Mouse (Mus musculus): Measurements from ENCODE around the gene Scamp2. TPM values are rescaled to one million over a fixed set of nuclear protein-coding genes. Genes with fewer than 3 reads are reported as not detected.

Gene Scamp2
- polyA plus RNA-seq, 1 experiment = 35.5 TPM

DNA sequence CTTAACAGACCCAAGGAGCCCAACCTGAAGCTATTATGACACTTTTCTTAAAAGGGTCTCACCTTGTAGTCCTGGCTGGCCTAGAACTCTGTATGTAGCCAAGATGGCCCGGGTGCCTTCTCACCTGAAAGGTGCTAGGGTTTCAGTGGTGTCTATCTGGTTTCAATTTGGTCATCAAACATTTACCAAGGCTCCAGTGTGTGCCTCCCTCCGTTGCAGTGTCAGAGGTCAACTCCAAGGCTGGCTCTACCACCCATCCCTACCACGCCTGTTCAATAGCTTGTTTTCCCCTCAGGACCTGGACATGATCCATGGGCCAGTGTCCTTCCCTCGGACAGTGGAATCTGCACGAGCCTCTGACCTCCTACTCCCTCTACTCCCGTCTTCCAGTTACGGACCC is 63.6 kb downstream of the Scamp2 start:
- TF ChIP-seq POLR2A (IDR thresholded peaks at IDR 0.05; ENCODE audit: borderline replicate concordance, insufficient read depth, low read length) (no peak), CTCF (IDR thresholded peaks at IDR 0.05; ENCODE audit: borderline replicate concordance, insufficient read depth, low read depth, low read length) (no peak)
- H3K27me3 ChIP-seq (ENCODE audit: control insufficient read depth, insufficient read depth, low read length) = no peaks in the 10 kb centered on the region
- peaks cover 29% of the 10 kb centered on the region for H3K4me1 ChIP-seq (ENCODE audit: control insufficient read depth, insufficient read depth, low read length)
- no peak overlapping the region for H3K27ac ChIP-seq (ENCODE audit: insufficient read depth, low read length)
- H3K4me3 ChIP-seq (replicated peaks; ENCODE audit: insufficient read depth, low read depth, low read length) = no peak overlapping the region
- DNase-seq = no peak
- WGBS = 89% methylated on average over 7 of the region's 7 CpGs

DNA sequence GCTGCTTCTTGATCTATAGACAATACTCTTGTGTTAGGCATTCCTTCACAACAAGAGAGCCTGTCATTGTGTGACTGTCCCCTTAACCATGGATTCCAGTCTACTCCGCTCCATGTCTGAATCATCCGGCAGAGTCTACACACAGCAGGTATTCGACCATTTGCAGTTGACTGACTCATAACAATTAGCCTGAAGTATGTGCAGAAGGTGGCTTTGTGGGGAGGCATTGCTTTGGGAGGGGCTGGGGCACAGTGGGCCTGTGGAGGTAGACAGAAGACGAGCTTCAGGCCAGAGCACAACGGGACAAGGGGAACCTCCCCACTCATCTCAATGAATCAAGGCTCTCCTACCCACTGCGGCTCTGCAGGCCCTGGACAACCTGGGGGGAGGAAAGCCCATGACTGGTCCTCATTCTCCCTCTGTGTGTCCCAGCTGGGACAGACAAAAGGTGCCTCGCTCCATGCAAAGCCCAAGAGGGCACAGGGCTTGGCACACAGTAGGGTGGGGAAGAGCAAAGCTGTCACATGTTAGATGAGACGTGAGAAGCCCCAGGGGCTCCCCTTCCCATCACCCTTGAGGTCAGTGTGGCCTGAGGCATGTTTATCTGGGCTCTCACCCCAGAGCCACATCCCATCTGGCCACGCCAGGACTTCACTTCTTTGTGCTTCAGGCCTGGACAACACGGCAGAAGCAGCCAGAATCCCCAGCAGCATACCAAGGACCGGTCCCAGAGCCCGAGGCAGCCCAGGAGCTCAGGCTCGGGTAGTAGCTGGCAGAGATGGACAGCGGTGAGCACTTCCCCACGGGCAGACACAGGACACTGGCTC is 65.1 kb downstream of the Scamp2 start:
- TF ChIP-seq POLR2A (IDR thresholded peaks at IDR 0.05; ENCODE audit: borderline replicate concordance, insufficient read depth, low read length) (no peak), CTCF (IDR thresholded peaks at IDR 0.05; ENCODE audit: borderline replicate concordance, insufficient read depth, low read depth, low read length) (no peak)
- H3K27ac ChIP-seq (ENCODE audit: insufficient read depth, low read length) = peak overlapping the region; percentile 14; the same call in 1 of the 2 replicates
- WGBS = 20% methylated on average over 15 of the region's 15 CpGs

DNA sequence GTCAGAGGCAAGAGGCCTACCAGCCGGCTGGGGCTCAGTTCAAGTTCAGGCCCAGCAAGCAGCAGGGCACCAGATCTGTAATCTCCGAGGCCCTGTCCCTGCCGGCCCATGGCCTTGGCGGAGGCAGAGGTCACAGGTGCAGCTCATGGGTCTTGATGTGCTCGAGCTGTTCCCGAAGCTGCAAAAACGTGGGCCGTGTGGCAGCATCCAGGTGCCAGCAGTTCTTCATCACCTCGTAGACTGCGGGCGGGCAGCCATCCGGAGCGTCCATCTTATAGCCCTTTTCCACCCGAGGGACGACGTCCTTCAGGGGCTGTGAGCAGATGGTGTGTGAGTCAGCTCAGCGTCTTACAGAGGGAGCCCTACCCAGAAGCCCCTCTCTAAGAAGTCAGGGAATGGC is 66.4 kb downstream of the Scamp2 start:
- Histone ChIP-seq H3K27ac (ENCODE audit: insufficient read depth, low read length) (no peak overlapping the region), H3K4me1 (ENCODE audit: control insufficient read depth, insufficient read depth, low read length) (peaks cover 29% of the 10 kb centered on the region), H3K4me3 (replicated peaks; ENCODE audit: insufficient read depth, low read depth, low read length) (no peak overlapping the region), H3K27me3 (ENCODE audit: control insufficient read depth, insufficient read depth, low read length) (no peaks in the 10 kb centered on the region)
- TF ChIP-seq POLR2A (IDR thresholded peaks at IDR 0.05; ENCODE audit: borderline replicate concordance, insufficient read depth, low read length) = no peak
- TF ChIP-seq CTCF (IDR thresholded peaks at IDR 0.05; ENCODE audit: borderline replicate concordance, insufficient read depth, low read depth, low read length) = no peak
- WGBS = 78% methylated on average over 17 of the region's 17 CpGs
- DNase-seq = no peak

More for the DNA sequence above, 65.1 kb downstream of the Scamp2 start:
- H3K27me3 ChIP-seq (ENCODE audit: control insufficient read depth, insufficient read depth, low read length) = no peaks in the 10 kb centered on the region
- H3K4me3 ChIP-seq (replicated peaks; ENCODE audit: insufficient read depth, low read depth, low read length) = no peak overlapping the region
- H3K4me1 ChIP-seq (ENCODE audit: control insufficient read depth, insufficient read depth, low read length) = peaks cover 29% of the 10 kb centered on the region
- peak; percentile 47 to 77 for DNase-seq

DNA sequence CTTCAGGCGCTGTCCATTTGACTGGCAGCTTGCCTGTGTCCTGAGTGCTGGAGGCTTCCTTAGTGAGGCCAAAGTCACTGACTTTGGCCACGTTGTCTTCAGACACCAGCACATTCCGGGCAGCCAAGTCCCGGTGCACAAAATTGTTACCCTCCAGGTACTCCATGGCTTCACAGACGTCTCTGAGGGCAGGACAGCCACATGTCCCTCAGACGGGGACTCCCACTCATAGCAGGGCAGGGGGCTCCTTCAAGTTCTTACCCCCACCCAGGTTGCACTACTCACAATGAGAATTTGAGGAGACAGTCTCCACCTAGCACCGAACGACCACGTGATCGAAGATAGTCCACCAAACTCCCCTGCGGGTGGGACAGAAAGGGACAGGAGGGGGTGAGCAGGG is 67.1 kb downstream of the Scamp2 start:
- whole genome bisulfite sequencing = 91% methylated on average over 11 of the region's 11 CpGs
- DNase-seq = no peak
- no peaks in the 10 kb centered on the region for H3K27me3 ChIP-seq (ENCODE audit: control insufficient read depth, insufficient read depth, low read length)
- no peak for TF ChIP-seq CTCF (IDR thresholded peaks at IDR 0.05; ENCODE audit: borderline replicate concordance, insufficient read depth, low read depth, low read length)
- H3K27ac ChIP-seq (ENCODE audit: insufficient read depth, low read length) = no peak overlapping the region
- no peak overlapping the region for H3K4me3 ChIP-seq (replicated peaks; ENCODE audit: insufficient read depth, low read depth, low read length)
- H3K4me1 ChIP-seq (ENCODE audit: control insufficient read depth, insufficient read depth, low read length) = peaks cover 29% of the 10 kb centered on the region

DNA sequence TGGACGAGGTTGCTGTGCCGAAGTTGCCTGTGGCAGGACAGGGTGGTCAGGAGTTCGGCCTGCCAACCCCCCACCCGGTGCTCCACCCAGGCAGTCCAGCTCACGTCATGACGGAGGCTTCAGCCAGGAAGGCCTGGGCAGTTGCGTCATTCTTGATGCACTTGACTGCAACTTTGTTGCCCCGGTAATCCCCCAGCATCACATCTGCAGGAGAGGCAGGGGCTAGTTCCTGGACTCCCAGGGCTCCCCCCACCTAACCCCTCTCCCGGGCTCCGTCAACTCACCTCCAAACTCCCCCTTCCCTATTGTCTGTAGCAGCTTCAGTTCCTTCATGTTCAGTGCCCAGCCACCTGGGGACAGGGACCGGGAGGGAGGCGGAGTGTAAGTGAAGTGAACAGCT is 68.0 kb downstream of the Scamp2 start:
- WGBS = 89% methylated on average over 12 of the region's 12 CpGs
- peaks cover 32% of the 10 kb centered on the region for H3K4me1 ChIP-seq (ENCODE audit: control insufficient read depth, insufficient read depth, low read length)
- H3K27ac ChIP-seq (ENCODE audit: insufficient read depth, low read length) = no peak overlapping the region
- no peak for DNase-seq
- H3K4me3 ChIP-seq (replicated peaks; ENCODE audit: insufficient read depth, low read depth, low read length) = no peak overlapping the region
- TF ChIP-seq CTCF (IDR thresholded peaks at IDR 0.05; ENCODE audit: borderline replicate concordance, insufficient read depth, low read depth, low read length) (no peak), POLR2A (IDR thresholded peaks at IDR 0.05; ENCODE audit: borderline replicate concordance, insufficient read depth, low read length) (no peak)
- no peaks in the 10 kb centered on the region for H3K27me3 ChIP-seq (ENCODE audit: control insufficient read depth, insufficient read depth, low read length)

DNA sequence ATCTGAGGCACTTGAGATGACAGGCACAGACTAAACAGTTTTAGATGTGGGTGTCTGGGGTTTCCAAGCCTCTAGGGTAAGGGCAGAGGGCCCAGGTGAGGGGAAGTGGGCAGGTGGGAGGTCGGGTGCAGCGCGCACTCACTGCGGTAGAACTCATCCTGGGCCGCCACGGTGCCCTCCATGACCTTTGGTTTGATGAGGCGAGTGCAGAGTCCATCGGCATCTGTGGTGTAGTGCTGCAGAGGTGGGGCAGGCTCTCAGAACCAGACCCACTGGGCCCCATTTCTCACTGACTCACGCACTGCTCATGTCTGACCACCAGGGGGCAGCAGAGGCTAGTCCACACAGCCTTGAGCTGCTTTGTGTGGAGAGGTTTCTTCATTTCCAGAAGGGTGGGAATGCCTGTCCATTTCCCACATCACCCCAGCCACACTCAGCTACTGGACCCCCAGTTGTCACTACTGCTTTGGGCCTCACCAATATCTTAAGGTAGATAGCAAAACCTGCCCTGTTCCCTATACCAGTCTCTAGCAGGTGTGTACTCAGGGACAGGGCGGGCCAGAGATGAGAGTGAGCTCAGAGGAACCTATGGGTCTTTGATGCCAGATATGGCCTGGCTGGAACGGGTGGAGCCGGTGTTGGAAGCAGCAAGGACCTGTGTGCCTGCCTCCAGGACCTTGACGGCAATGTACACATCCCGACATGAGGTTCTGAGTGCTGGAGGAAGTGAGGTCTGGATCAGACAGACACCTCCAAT is 68.6 kb downstream of the Scamp2 start:
- no peaks in the 10 kb centered on the region for H3K27me3 ChIP-seq (ENCODE audit: control insufficient read depth, insufficient read depth, low read length)
- H3K4me3 ChIP-seq (replicated peaks; ENCODE audit: insufficient read depth, low read depth, low read length) = no peak overlapping the region
- no peak for TF ChIP-seq POLR2A (IDR thresholded peaks at IDR 0.05; ENCODE audit: borderline replicate concordance, insufficient read depth, low read length)
- TF ChIP-seq CTCF (IDR thresholded peaks at IDR 0.05; ENCODE audit: borderline replicate concordance, insufficient read depth, low read depth, low read length) = peak; percentile 96
- 68% methylated on average over 14 of the region's 14 CpGs for WGBS
- DNase-seq = peak; percentile 68 to 83
- H3K4me1 ChIP-seq (ENCODE audit: control insufficient read depth, insufficient read depth, low read length) = peaks cover 32% of the 10 kb centered on the region
- no peak overlapping the region for H3K27ac ChIP-seq (ENCODE audit: insufficient read depth, low read length)

DNA sequence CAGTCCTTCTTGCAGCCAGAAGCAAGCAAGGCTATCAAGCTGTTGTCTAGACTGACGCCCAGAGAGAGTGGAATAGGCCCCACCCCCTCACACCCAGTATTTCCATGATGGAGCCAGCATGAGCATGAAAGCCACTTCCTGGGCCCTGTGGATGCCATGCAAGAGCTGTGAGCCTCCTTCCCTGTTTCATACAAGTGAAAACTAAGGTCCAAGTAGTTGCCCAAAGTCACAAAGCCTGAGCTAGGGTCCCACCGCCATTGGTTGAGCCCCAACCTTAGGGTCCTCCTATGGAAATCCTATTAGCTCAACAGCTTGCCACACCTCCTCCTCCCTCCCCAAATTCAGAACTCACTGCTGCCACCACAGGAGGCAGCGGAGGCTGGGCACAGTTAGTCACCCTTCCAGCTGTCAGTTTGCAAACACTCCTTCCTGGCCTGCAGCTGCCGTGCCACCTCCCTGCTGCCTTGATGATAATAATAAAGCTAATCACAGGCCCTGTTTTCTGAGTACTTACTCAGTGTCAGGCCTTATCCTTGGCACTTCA is 72.8 kb downstream of the Scamp2 start:
- Histone ChIP-seq H3K4me1 (ENCODE audit: control insufficient read depth, insufficient read depth, low read length) (peaks cover 29% of the 10 kb centered on the region), H3K4me3 (replicated peaks; ENCODE audit: insufficient read depth, low read depth, low read length) (no peak overlapping the region), H3K27me3 (ENCODE audit: control insufficient read depth, insufficient read depth, low read length) (no peaks in the 10 kb centered on the region), H3K27ac (ENCODE audit: insufficient read depth, low read length) (no peak overlapping the region)
- no peak for DNase-seq
- 39% methylated on average over 4 of the region's 4 CpGs for WGBS
- TF ChIP-seq POLR2A (IDR thresholded peaks at IDR 0.05; ENCODE audit: borderline replicate concordance, insufficient read depth, low read length) (no peak), CTCF (IDR thresholded peaks at IDR 0.05; ENCODE audit: borderline replicate concordance, insufficient read depth, low read depth, low read length) (no peak)
